Mouse (Mus musculus): ENCODE results near the gene Rwdd4a.

- TF ChIP-seq POLR2A (IDR thresholded peaks at IDR 0.05; ENCODE audit: low read depth, low read length): no peak
- TF ChIP-seq CTCF (IDR thresholded peaks at IDR 0.05; ENCODE audit: borderline replicate concordance, insufficient read depth, low read length): no peak
These were observed 34.6 kb downstream of the Rwdd4a start for GRCm38 (mm10) chr8:47568098-47568497.

All from embryonic fibroblast, embryonic 13.5 days (primary cell).